Mouse (Mus musculus) spleen, postnatal 4 days (tissue): ENCODE results near the gene Olfr732.

Experiments
- DNase-seq, 2 experiments: peaks; one replicate each; pipeline ENCODE4 v3.0.0; 2022; ENCODE audit warnings: low spot score in 2 of 2

Gene Olfr732

DNA sequence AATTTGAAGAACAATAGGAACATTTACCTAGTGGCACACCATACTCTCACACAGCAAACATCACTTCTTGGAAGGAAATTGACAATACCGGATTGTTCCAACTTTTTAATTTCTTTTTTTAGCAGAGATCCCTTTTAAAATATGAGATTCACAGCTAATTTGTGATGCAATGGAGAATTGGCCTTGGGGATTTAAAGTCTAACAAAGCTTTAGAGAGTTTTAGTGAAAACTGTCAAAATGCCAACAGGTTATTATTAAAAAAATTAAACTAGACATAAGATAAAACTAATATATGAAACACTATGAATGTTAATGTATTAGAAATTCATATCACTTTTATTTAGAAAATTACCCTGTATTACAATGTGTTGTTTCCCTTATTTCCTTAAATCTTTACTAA, at the start of gene Olfr732:
Olfr732 (minus strand) TSS at position 101 of the 400 bp plus-strand sequence.
- DNase-seq = no peak

DNA sequence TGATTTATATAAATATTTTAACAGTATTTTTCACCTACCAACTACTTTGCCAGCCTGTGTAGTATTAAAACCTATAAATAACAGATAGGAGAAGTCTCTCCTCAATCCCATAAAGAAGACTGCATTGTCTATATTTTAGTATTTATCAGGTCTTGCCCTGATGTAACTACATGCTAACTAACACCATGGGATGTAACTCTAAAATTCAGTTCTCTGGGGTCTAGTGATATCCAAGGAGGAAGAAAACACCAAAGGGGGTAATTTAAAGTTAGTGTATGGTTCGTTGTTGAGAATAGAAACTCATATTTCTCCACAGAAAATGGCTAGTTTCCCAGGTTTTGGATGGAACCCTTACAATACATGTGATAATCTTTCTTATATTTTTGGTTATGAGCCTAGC, 42.7 kb upstream of the Olfr732 start, which contains the start of gene Olfr734:
Olfr734 (minus strand) TSS at position 101 of the 400 bp plus-strand sequence.
- DNase-seq = no peak

DNA sequence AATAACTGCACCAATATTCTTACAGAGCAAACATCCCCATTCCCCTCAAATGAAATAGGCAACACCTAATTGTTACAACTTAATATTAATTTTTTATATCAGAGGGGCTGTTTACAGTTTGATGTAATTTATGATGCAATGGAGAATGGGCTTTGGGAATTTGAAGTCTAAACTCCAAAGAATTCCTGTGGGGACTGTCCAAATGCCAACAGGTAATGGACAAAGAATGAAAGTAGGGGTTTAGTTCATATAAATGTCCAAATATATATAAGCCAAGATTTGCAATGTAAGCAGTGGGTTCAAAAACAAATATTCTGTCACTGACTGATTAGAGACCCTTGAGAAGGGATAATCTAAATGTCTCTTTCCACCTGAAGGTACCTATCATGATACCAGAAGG, 17.4 kb upstream of the Olfr732 start, which contains the start of gene Olfr733:
Olfr733 (minus strand) TSS at position 101 of the 400 bp plus-strand sequence.
- DNase-seq = no peak

DNA sequence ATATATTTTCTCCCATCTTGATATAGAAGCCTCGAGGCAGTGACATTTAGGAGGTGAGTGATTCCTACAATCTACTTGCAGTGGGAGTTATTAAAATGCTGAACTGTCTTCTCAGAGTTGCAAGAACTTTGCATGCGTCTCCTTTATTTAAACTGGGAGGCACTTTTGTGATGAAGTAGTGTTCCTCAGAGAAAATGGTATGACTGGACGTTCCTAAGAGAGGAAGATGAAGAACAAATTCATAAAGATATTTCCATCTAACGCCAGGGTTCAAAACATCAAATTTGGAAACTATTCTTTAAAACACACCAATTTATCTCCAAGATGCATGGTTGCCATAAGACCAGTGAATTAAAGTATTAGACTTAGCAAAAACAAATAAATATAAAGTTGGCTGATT, 42.2 kb downstream of the Olfr732 start, which contains the start of gene Olfr731:
Olfr731 (minus strand) TSS at position 101 of the 400 bp plus-strand sequence.
- no peak for DNase-seq
